Mouse (Mus musculus): Measurements from ENCODE around the gene Col8a2. TPM values are rescaled to one million over a fixed set of nuclear protein-coding genes. Genes with fewer than 3 reads are reported as not detected.
A peak's percentile ranks its signal among the peaks of the same experiment; 100 is the strongest.

The Col8a2 gene
- polyA plus RNA-seq, 1 experiment, result not detected

GRCm38 (mm10) chr4:126310344-126310743, 23.8 kb downstream of the Col8a2 start:
- H3K9me3 ChIP-seq, result peaks cover 10% of the 10 kb centered on the region
- H3K27me3 ChIP-seq (replicated peaks), result peaks cover 23% of the 10 kb centered on the region
- no peak overlapping the region for H3K4me3 ChIP-seq (replicated peaks)
- H3K4me1 ChIP-seq, result peaks cover 54% of the 10 kb centered on the region
- peaks cover 11% of the 10 kb centered on the region for H3K36me3 ChIP-seq (replicated peaks; ENCODE audit: low read length)
- TF ChIP-seq GATA1 (IDR thresholded peaks at IDR 0.05; ENCODE audit: borderline replicate concordance, low read length), result no peak
- TF ChIP-seq FLI1 (IDR thresholded peaks at IDR 0.05; ENCODE audit: low read length), result no peak

GRCm38 (mm10) chr4:126311566-126312200, 25.1 kb downstream of the Col8a2 start:
- no peak for TF ChIP-seq FLI1 (IDR thresholded peaks at IDR 0.05; ENCODE audit: low read length)
- no peak for TF ChIP-seq GATA1 (IDR thresholded peaks at IDR 0.05; ENCODE audit: borderline replicate concordance, low read length)
- H3K27me3 ChIP-seq (replicated peaks), result peaks cover 22% of the 10 kb centered on the region
- peaks cover 59% of the 10 kb centered on the region for H3K4me1 ChIP-seq
- H3K9me3 ChIP-seq, result no peaks in the 10 kb centered on the region
- no peak overlapping the region for H3K4me3 ChIP-seq (replicated peaks)
- H3K36me3 ChIP-seq (replicated peaks; ENCODE audit: low read length), result peaks cover 24% of the 10 kb centered on the region

GRCm38 (mm10) chr4:126313202-126313601, 26.6 kb downstream of the Col8a2 start:
- TF ChIP-seq GATA1 (IDR thresholded peaks at IDR 0.05; ENCODE audit: borderline replicate concordance, low read length) (no peak), FLI1 (IDR thresholded peaks at IDR 0.05; ENCODE audit: low read length) (no peak)
- H3K9me3 ChIP-seq, result no peaks in the 10 kb centered on the region
- peaks cover 64% of the 10 kb centered on the region for H3K4me1 ChIP-seq
- peaks cover 14% of the 10 kb centered on the region for H3K27me3 ChIP-seq (replicated peaks)
- H3K36me3 ChIP-seq (replicated peaks; ENCODE audit: low read length), result peaks cover 39% of the 10 kb centered on the region
- H3K4me3 ChIP-seq (replicated peaks), result no peak overlapping the region

DNA sequence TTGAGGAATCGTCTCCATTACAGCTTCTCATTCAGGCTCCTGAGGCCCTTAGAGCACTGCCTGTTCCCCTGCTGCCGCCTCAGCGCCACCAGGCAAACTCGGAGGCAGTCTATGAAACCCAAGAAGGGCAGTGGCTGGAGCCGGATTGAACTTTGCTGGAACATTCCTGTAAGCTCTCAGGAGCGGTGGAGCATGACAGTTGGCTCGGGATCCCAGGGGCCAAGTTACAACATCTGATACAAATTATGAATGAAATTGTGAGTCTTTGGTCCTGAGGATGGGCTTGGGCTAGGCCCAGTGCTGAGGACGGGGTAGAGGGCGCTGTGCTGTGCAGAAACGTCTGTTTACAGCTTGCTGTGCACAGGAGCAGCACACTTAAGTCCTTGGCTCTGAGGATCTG, 27.8 kb downstream of the Col8a2 start:
- Histone ChIP-seq H3K9me3 (no peaks in the 10 kb centered on the region), H3K27me3 (replicated peaks) (peaks cover 6% of the 10 kb centered on the region), H3K4me3 (replicated peaks) (no peak overlapping the region), H3K4me1 (peaks cover 60% of the 10 kb centered on the region), H3K36me3 (replicated peaks; ENCODE audit: low read length) (peaks cover 51% of the 10 kb centered on the region)
- no peak for TF ChIP-seq GATA1 (IDR thresholded peaks at IDR 0.05; ENCODE audit: borderline replicate concordance, low read length)
- no peak for TF ChIP-seq FLI1 (IDR thresholded peaks at IDR 0.05; ENCODE audit: low read length)

DNA sequence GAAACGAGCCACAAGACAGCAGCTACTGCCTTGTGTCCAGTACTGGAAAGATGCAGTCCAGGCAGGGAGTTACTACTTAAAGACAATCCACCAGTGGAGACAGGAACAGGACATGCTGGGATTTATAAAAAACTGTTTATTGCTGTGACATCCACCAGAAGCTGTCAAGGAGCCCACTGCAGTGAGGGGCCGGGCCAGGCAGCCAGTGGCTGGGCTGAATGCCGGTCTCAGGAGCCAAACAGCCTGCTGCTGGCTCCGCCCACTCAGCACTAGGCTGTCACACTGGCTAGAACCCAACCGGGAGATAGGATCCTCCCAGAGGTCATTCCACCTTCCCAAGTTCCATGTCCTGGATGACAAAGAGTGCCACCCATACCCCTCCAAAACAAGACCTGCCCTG, 29.3 kb downstream of the Col8a2 start:
- no peak overlapping the region for H3K4me3 ChIP-seq (replicated peaks)
- TF ChIP-seq GATA1 (IDR thresholded peaks at IDR 0.05; ENCODE audit: borderline replicate concordance, low read length), result no peak
- no peak for TF ChIP-seq FLI1 (IDR thresholded peaks at IDR 0.05; ENCODE audit: low read length)
- H3K9me3 ChIP-seq, result no peaks in the 10 kb centered on the region
- H3K27me3 ChIP-seq (replicated peaks), result peaks cover 4% of the 10 kb centered on the region
- peaks cover 57% of the 10 kb centered on the region for H3K36me3 ChIP-seq (replicated peaks; ENCODE audit: low read length)
- peaks cover 66% of the 10 kb centered on the region for H3K4me1 ChIP-seq

- Histone ChIP-seq H3K9me3 (no peaks in the 10 kb centered on the region), H3K36me3 (replicated peaks; ENCODE audit: low read length) (peaks cover 57% of the 10 kb centered on the region), H3K27me3 (replicated peaks) (peaks cover 3% of the 10 kb centered on the region), H3K4me1 (peaks cover 67% of the 10 kb centered on the region), H3K4me3 (replicated peaks) (no peak overlapping the region)
- TF ChIP-seq FLI1 (IDR thresholded peaks at IDR 0.05; ENCODE audit: low read length) (no peak), GATA1 (IDR thresholded peaks at IDR 0.05; ENCODE audit: borderline replicate concordance, low read length) (no peak)
These were observed 29.9 kb downstream of the Col8a2 start for GRCm38 (mm10) chr4:126316443-126317040.

DNA sequence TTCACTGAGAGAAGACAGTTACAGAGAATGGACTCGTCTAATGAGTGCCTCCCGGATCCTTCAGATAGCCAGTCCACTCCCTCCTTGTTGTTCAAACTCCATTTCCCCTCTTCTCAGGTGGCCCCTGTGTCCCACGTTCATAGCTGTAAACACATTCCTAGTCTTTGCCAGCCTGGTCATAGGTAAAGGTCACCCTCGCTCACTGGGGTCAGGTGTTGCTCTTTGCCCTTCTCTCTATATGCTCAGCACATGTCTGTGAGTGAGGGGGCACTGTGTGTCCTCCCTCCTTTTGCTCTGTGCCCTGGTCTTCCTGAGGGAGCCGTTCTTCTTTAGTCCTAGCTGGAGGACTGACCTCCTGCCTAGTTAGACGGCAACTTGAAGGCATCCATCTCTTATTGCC, 33.2 kb downstream of the Col8a2 start:
- peak overlapping the region; percentile 51 for H3K4me3 ChIP-seq (replicated peaks)
- H3K36me3 ChIP-seq (replicated peaks; ENCODE audit: low read length), result peaks cover 51% of the 10 kb centered on the region
- peaks cover 20% of the 10 kb centered on the region for H3K27me3 ChIP-seq (replicated peaks)
- no peaks in the 10 kb centered on the region for H3K9me3 ChIP-seq
- peaks cover 44% of the 10 kb centered on the region for H3K4me1 ChIP-seq
- TF ChIP-seq GATA1 (IDR thresholded peaks at IDR 0.05; ENCODE audit: borderline replicate concordance, low read length), result no peak
- TF ChIP-seq FLI1 (IDR thresholded peaks at IDR 0.05; ENCODE audit: low read length), result no peak

GRCm38 (mm10) chr4:126321111-126321853, 34.7 kb downstream of the Col8a2 start, which contains the start of gene Adprhl2:
Adprhl2 (minus strand) TSS chr4:126321703.
- TF ChIP-seq FLI1 (IDR thresholded peaks at IDR 0.05; ENCODE audit: low read length) (peak; percentile 57; the same call in 1 of the 2 replicates), GATA1 (IDR thresholded peaks at IDR 0.05; ENCODE audit: borderline replicate concordance, low read length) (no peak)
- Histone ChIP-seq H3K36me3 (replicated peaks; ENCODE audit: low read length) (peaks cover 37% of the 10 kb centered on the region), H3K9me3 (no peaks in the 10 kb centered on the region), H3K27me3 (replicated peaks) (peaks cover 23% of the 10 kb centered on the region), H3K4me1 (peaks cover 44% of the 10 kb centered on the region), H3K4me3 (replicated peaks) (peak within 1 kb of the TSS; percentile 99)

GRCm38 (mm10) chr4:126321854-126322511, 35.4 kb downstream of the Col8a2 start:
- Histone ChIP-seq H3K9me3 (no peaks in the 10 kb centered on the region), H3K27me3 (replicated peaks) (peaks cover 23% of the 10 kb centered on the region), H3K4me3 (replicated peaks) (peak overlapping the region; percentile 99), H3K36me3 (replicated peaks; ENCODE audit: low read length) (peaks cover 30% of the 10 kb centered on the region), H3K4me1 (peaks cover 41% of the 10 kb centered on the region)
- no peak for TF ChIP-seq FLI1 (IDR thresholded peaks at IDR 0.05; ENCODE audit: low read length)
- TF ChIP-seq GATA1 (IDR thresholded peaks at IDR 0.05; ENCODE audit: borderline replicate concordance, low read length), result no peak

All from megakaryocyte, embryonic 14.5 days (primary cell).